Mouse (Mus musculus) lung, adult 2 months (tissue): ENCODE results near the gene Thsd7b.

Experiments
- CTCF ChIP-seq: fragments of 200-500 bp; IDR thresholded peaks from 2 replicates; pipeline ENCODE4 v1.5.1; 2011; ENCODE audit warnings: mild to moderate bottlenecking, low read length, control low read depth; ENCODE audit not compliant: insufficient read depth
- POLR2A ChIP-seq: fragments of 200-500 bp; IDR thresholded peaks from 2 replicates; pipeline ENCODE4 v1.6.1; 2011; ENCODE audit warnings: low read depth, mild to moderate bottlenecking, control low read depth, low read length, borderline replicate concordance; ENCODE audit errors: extremely low read depth

- TF ChIP-seq CTCF (no peak), POLR2A (no peak)
Measured at GRCm38 (mm10) chr1:129658045-129658444, 384.9 kb downstream of the Thsd7b start.
